Mouse (Mus musculus) MEL (cell line): Measurements from ENCODE around the gene Arrb2. TPM values are rescaled to one million over a fixed set of nuclear protein-coding genes. Genes with fewer than 3 reads are reported as not detected.

Experiments
- DNase-seq: peaks from one replicate; pipeline ENCODE4 v3.0.0; 2011; ENCODE audit warnings: low read depth, low spot score
- H3K27ac ChIP-seq: 2 replicates; pipeline ENCODE4 v1.5.1; 2012; ENCODE audit warnings: low read depth, mild to moderate bottlenecking, control low read depth, low read length, moderate library complexity; ENCODE audit not compliant: control insufficient read depth
- H3K27me3 ChIP-seq, 2 experiments: fragments of 150-350 bp in 1 of 2; sonication (generic) in 1 of 2; 2 replicates each; pipeline ENCODE4 v1.6.1; 2012; ENCODE audit warnings: low read length in 2 of 2, mild to moderate bottlenecking in 2 of 2, improper control_type of control experiment in 1 of 2, moderate library complexity in 1 of 2; ENCODE audit not compliant: insufficient read depth in 2 of 2, control insufficient read depth in 1 of 2
- H3K36me3 ChIP-seq, 2 experiments: 2 replicates each; pipeline ENCODE4 v1.6.1; 2012 to 2014; ENCODE audit warnings: low read length in 2 of 2, improper control_type of control experiment in 1 of 2, inconsistent platforms in 1 of 2, mild to moderate bottlenecking in 1 of 2; ENCODE audit not compliant: insufficient read depth in 2 of 2, control insufficient read depth in 1 of 2
- H3K4me1 ChIP-seq, 2 experiments: fragments of 150-350 bp in 1 of 2; sonication (generic) in 1 of 2; 2 replicates each; pipeline ENCODE4 v1.6.1; 2012; ENCODE audit warnings: low read length in 2 of 2, improper control_type of control experiment in 1 of 2, mild to moderate bottlenecking in 1 of 2; ENCODE audit not compliant: insufficient read depth in 2 of 2, control insufficient read depth in 1 of 2
- H3K4me3 ChIP-seq, 2 experiments: fragments of 150-350 bp in 1 of 2; sonication (generic) in 1 of 2; 2 replicates each; pipeline ENCODE4 v1.5.1; 2012; ENCODE audit warnings: low read depth in 2 of 2, low read length in 2 of 2, mild to moderate bottlenecking in 2 of 2, moderate library complexity in 2 of 2, control low read depth in 1 of 2, improper control_type of control experiment in 1 of 2; ENCODE audit not compliant: control insufficient read depth in 1 of 2, insufficient read depth in 1 of 2
- H3K79me2 ChIP-seq: 2 replicates; pipeline ENCODE4 v1.6.1; 2012; ENCODE audit warnings: mild to moderate bottlenecking, low read length, moderate library complexity; ENCODE audit not compliant: control insufficient read depth, poor library complexity, insufficient read depth
- H3K9ac ChIP-seq: 2 replicates; pipeline ENCODE4 v1.6.1; 2012; ENCODE audit warnings: low read depth, mild to moderate bottlenecking, control low read depth, low read length, moderate library complexity; ENCODE audit not compliant: control insufficient read depth, poor library complexity, severe bottlenecking
- H3K9me3 ChIP-seq: fragments of 150-350 bp; sonication (generic); replicated peaks from 2 replicates; pipeline ENCODE4 v1.6.1; 2012; ENCODE audit warnings: mild to moderate bottlenecking, low read length, improper control_type of control experiment, moderate library complexity; ENCODE audit not compliant: insufficient read depth
- CHD1 ChIP-seq: IDR thresholded peaks from 2 replicates; pipeline ENCODE4 v1.6.1; 2012; ENCODE audit warnings: low read depth, mild to moderate bottlenecking, inconsistent platforms, low read length, improper control_type of control experiment
- CHD2 ChIP-seq: IDR thresholded peaks from 2 replicates; pipeline ENCODE4 v1.6.1; 2011; ENCODE audit warnings: low read length, improper control_type of control experiment
- CTCF ChIP-seq, 3 experiments: IDR thresholded peaks in 2 of 3; conservative IDR thresholded peaks in 1 of 3; 2 replicates each; pipeline ENCODE4 v1.5.1; 2011 to 2012; ENCODE audit warnings: low read length in 3 of 3, low read depth in 2 of 3, mild to moderate bottlenecking in 2 of 3, improper control_type of control experiment in 1 of 3, inconsistent platforms in 1 of 3, mixed read lengths in 1 of 3, moderate library complexity in 1 of 3; ENCODE audit not compliant: control insufficient read depth in 1 of 3, insufficient read depth in 1 of 3, poor library complexity in 1 of 3, severe bottlenecking in 1 of 3
- E2F4 ChIP-seq: IDR thresholded peaks from 2 replicates; pipeline ENCODE4 v1.6.1; 2011; ENCODE audit warnings: low read depth, low read length, improper control_type of control experiment, borderline replicate concordance
- EP300 ChIP-seq, 2 experiments: IDR thresholded peaks; 2 replicates each; pipeline ENCODE4 v1.6.1; 2011; ENCODE audit warnings: improper control_type of control experiment in 2 of 2, low read length in 2 of 2, low read depth in 1 of 2, mild to moderate bottlenecking in 1 of 2
- ETS1 ChIP-seq: IDR thresholded peaks from 2 replicates; pipeline ENCODE4 v1.6.1; 2012; ENCODE audit warnings: low read depth, mild to moderate bottlenecking, inconsistent platforms, low read length, improper control_type of control experiment, moderate library complexity
- GATA1 ChIP-seq: IDR thresholded peaks from 2 replicates; pipeline ENCODE4 v1.6.1; 2011; ENCODE audit warnings: low read depth, low read length, improper control_type of control experiment
- JUND ChIP-seq: IDR thresholded peaks from 2 replicates; pipeline ENCODE4 v1.6.1; 2011; ENCODE audit warnings: low read depth, mild to moderate bottlenecking, improper control_type of control experiment, low read length
- KAT2A ChIP-seq: conservative IDR thresholded peaks from 2 replicates; pipeline ENCODE4 v1.6.1; 2012; ENCODE audit warnings: low read depth, low read length, improper control_type of control experiment, inconsistent platforms
- MAFK ChIP-seq: IDR thresholded peaks from 2 replicates; pipeline ENCODE4 v1.6.1; 2011; ENCODE audit warnings: low read depth, mild to moderate bottlenecking, low read length, improper control_type of control experiment, borderline replicate concordance
- MAX ChIP-seq: IDR thresholded peaks from 2 replicates; pipeline ENCODE4 v1.6.1; 2011; ENCODE audit warnings: low read length, improper control_type of control experiment
- MEF2A ChIP-seq: IDR thresholded peaks from 2 replicates; pipeline ENCODE4 v1.6.1; 2014; ENCODE audit warnings: low read depth, mild to moderate bottlenecking, inconsistent platforms, low read length, improper control_type of control experiment; ENCODE audit not compliant: poor library complexity, insufficient replicate concordance, severe bottlenecking; ENCODE audit errors: extremely low read depth
- MXI1 ChIP-seq: IDR thresholded peaks from 2 replicates; pipeline ENCODE4 v1.6.1; 2011; ENCODE audit warnings: mild to moderate bottlenecking, low read depth, low read length, improper control_type of control experiment
- MYB ChIP-seq: IDR thresholded peaks from 2 replicates; pipeline ENCODE4 v1.6.1; 2011; ENCODE audit warnings: mild to moderate bottlenecking, low read depth, low read length, improper control_type of control experiment
- NELFE ChIP-seq: IDR thresholded peaks from 2 replicates; pipeline ENCODE4 v1.6.1; 2011; ENCODE audit warnings: low read depth, low read length, improper control_type of control experiment
- NRF1 ChIP-seq: IDR thresholded peaks from 2 replicates; pipeline ENCODE4 v1.6.1; 2014; ENCODE audit warnings: low read depth, mild to moderate bottlenecking, inconsistent platforms, low read length, improper control_type of control experiment, moderate library complexity; ENCODE audit not compliant: poor library complexity, insufficient read depth, severe bottlenecking
- POLR2AphosphoS2 ChIP-seq: IDR thresholded peaks from 2 replicates; pipeline ENCODE4 v1.6.1; 2011; ENCODE audit warnings: low read length, improper control_type of control experiment
- RAD21 ChIP-seq: IDR thresholded peaks from 2 replicates; pipeline ENCODE4 v1.6.1; 2011; ENCODE audit warnings: mild to moderate bottlenecking, low read depth, low read length, improper control_type of control experiment
- RCOR1 ChIP-seq: IDR thresholded peaks from 2 replicates; pipeline ENCODE4 v1.6.1; 2012; ENCODE audit warnings: low read depth, mild to moderate bottlenecking, inconsistent platforms, low read length, improper control_type of control experiment
- SMC3 ChIP-seq: IDR thresholded peaks from 2 replicates; pipeline ENCODE4 v1.6.1; 2011; ENCODE audit warnings: low read depth, low read length, improper control_type of control experiment
- TAL1 ChIP-seq: IDR thresholded peaks from 2 replicates; pipeline ENCODE4 v1.6.1; 2012; ENCODE audit warnings: mild to moderate bottlenecking, inconsistent platforms, low read length, moderate library complexity, mixed read lengths
- TCF12 ChIP-seq: IDR thresholded peaks from 2 replicates; pipeline ENCODE4 v1.6.1; 2014; ENCODE audit warnings: low read depth, mild to moderate bottlenecking, inconsistent platforms, low read length, improper control_type of control experiment, moderate library complexity
- UBTF ChIP-seq: IDR thresholded peaks from 2 replicates; pipeline ENCODE4 v1.6.1; 2012; ENCODE audit warnings: low read depth, mild to moderate bottlenecking, inconsistent platforms, low read length, improper control_type of control experiment, moderate library complexity, borderline replicate concordance; ENCODE audit not compliant: insufficient read depth
- ZC3H11A ChIP-seq: IDR thresholded peaks from 2 replicates; pipeline ENCODE4 v1.6.1; 2012; ENCODE audit warnings: low read depth, mild to moderate bottlenecking, inconsistent platforms, low read length, improper control_type of control experiment
- ZKSCAN1 ChIP-seq: IDR thresholded peaks from 2 replicates; pipeline ENCODE4 v1.6.1; 2012; ENCODE audit warnings: low read depth, mild to moderate bottlenecking, inconsistent platforms, low read length, improper control_type of control experiment, moderate library complexity
- polyA plus RNA-seq, 2 experiments: library from polyadenylated mRNA; stranded (reverse) in 1 of 2; unstranded in 1 of 2; fragments of >175 nt in 1 of 2; fragments of >200 nt in 1 of 2; gene quantifications; 2 replicates each; pipeline versions ENCODE4 v1.2.1 to v1.2.4; 2012; ENCODE audit warnings: low replicate concordance in 2 of 2, low read depth in 1 of 2; ENCODE audit not compliant: insufficient read length in 2 of 2, insufficient read depth in 1 of 2, missing spikeins in 1 of 2
- total RNA-seq: library from RNA; depleted of rRNA; stranded (reverse); fragments of 300-350 nt; gene quantifications from 2 replicates; pipeline ENCODE4 v1.2.3, GENCODE M21; 2012

Arrb2 gene
- total and polyA plus RNA-seq, 3 experiments, result 241 to 272 TPM; not detected in 1

GRCm38 (mm10) chr11:70453261-70454044 is 21.0 kb downstream of the Arrb2 start (continued):
- TF ChIP-seq EP300 (IDR thresholded peaks at IDR 0.05; ENCODE audit: low read depth in 1 of 2, low read length in 2 of 2), result peak in 1 of 2 experiments; percentile 43; a peak in 2 of 4 replicates
- no peak for TF ChIP-seq ZC3H11A
- TF ChIP-seq CHD1, result no peak
- TF ChIP-seq ETS1, result peak; percentile 47; the same call in 1 of the 2 replicates
- TF ChIP-seq MAX, result no peak
- no peak; the same call in 1 of the 2 replicates for TF ChIP-seq CHD2
- TF ChIP-seq GATA1, result no peak
- no peak for TF ChIP-seq CTCF (IDR thresholded peaks at IDR 0.05 in 2 of 3, conservative IDR thresholded peaks at IDR 0.05 in 1 of 3; ENCODE audit: control insufficient read depth in 1 of 3, insufficient read depth in 1 of 3, low read depth in 2 of 3, low read length in 3 of 3, poor library complexity in 1 of 3, severe bottlenecking in 1 of 3)
- TF ChIP-seq ZKSCAN1, result no peak
- TF ChIP-seq MEF2A, result no peak
- no peak for TF ChIP-seq E2F4
- TF ChIP-seq POLR2AphosphoS2, result no peak
- no peak for TF ChIP-seq NELFE
- TF ChIP-seq JUND, result peak; percentile 98
- no peak for TF ChIP-seq TAL1
- 0 out of 2 replicates have a peak, but pooled peaks have one; percentile 36 for TF ChIP-seq MXI1
- TF ChIP-seq RCOR1, result peak; percentile 13; the same call in 1 of the 2 replicates
- TF ChIP-seq TCF12, result no peak
- TF ChIP-seq MYB, result no peak
- TF ChIP-seq NRF1, result 0 out of 2 replicates have a peak, but pooled peaks have one; percentile 1
- TF ChIP-seq, all 39 proteins: peak for 12

GRCm38 (mm10) chr11:70458688-70459600 is 26.5 kb downstream of the Arrb2 start, which contains the start of gene Zmynd15:
Gene Zmynd15 (plus strand): TSS chr11:70459433.
- H3K4me3 ChIP-seq, result no peak within 1 kb of the TSS
- H3K9ac ChIP-seq, result no peak within 1 kb of the TSS
- H3K9me3 ChIP-seq, result no peaks in the 10 kb centered on the region
- peaks cover 6 to 11% of the 10 kb centered on the region in 2 experiments for H3K27me3 ChIP-seq
- DNase-seq, result no peak
- H3K79me2 ChIP-seq, result no peaks in the 10 kb centered on the region
- peaks cover 0 to 4% of the 10 kb centered on the region in 2 experiments; a peak in 2 of 4 replicates for H3K36me3 ChIP-seq
- H3K4me1 ChIP-seq, result peaks cover under 1 to 1% of the 10 kb centered on the region in 2 experiments; a peak in 3 of 4 replicates
- H3K27ac ChIP-seq, result no peak within 1 kb of the TSS
- TF ChIP-seq UBTF (no peak), CTCF (IDR thresholded peaks at IDR 0.05 in 2 of 3, conservative IDR thresholded peaks at IDR 0.05 in 1 of 3; ENCODE audit: control insufficient read depth in 1 of 3, insufficient read depth in 1 of 3, low read depth in 2 of 3, low read length in 3 of 3, poor library complexity in 1 of 3, severe bottlenecking in 1 of 3) (no peak), MAFK (no peak), POLR2AphosphoS2 (no peak), RAD21 (no peak), EP300 (IDR thresholded peaks at IDR 0.05; ENCODE audit: low read depth in 1 of 2, low read length in 2 of 2) (no peak), SMC3 (no peak), KAT2A (no peak), TAL1 (no peak)
